11 mouse cellular contexts compared by ENCODE assay signal in the genomic region with DNA sequence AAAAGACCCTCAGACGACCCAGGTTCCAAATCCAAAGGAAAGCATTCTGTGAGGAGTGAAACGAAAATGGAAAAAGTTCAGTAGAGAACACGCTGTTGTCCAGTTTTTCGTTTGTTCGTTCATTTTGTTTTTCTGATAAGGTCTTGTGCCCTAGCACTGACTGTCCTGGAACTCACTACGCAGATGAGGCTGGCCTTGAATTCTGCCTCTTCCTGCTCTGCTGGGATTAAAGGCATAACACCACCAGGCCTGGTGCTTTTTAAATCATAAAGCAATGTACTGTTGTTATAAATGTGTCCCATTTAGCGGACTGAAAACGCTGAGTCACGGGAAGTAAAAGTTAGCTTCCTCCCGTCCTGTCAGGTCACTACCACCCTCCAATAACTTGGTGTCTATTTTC. TPM values are rescaled to one million over a fixed set of nuclear protein-coding genes. Genes with fewer than 3 reads are reported as not detected.
DNase-seq lines count a peak whose midpoint lies in the region; ATAC-seq and TF ChIP-seq lines count a peak whose summit lies in the region.
"Had no signal": no experiment of that assay in that cellular context is flagged by ENCODE, and none has a peak within 500 bp of the region (broad histone marks: within the 10 kb centered on the region; RNA-seq: fewer than 3 reads in every experiment).

No protein-coding gene starts in this region.

- TF ChIP-seq RAD21 in MEL (IDR thresholded peaks at IDR 0.05; ENCODE audit: low read depth, low read length) = no peak

- H3K4me3 ChIP-seq in heart, adult 2 months = no peak overlapping the region
- no peak overlapping the region for H3K4me3 ChIP-seq in heart, embryonic 11.5 days (ENCODE audit: low read depth, low read length)
- no peak overlapping the region for H3K4me3 ChIP-seq in lung, embryonic 16.5 days (ENCODE audit: low read length)
- peak overlapping the region; percentile 43 to 54 for H3K4me3 ChIP-seq in MEL (ENCODE audit: control insufficient read depth in 1 of 2, insufficient read depth in 1 of 2, low read depth in 2 of 2, low read length in 2 of 2)
- H3K4me3 ChIP-seq in hindbrain, embryonic 16.5 days (ENCODE audit: low read length) = no peak overlapping the region

- H3K79me2 ChIP-seq in heart, adult 2 months (replicated peaks; ENCODE audit: control insufficient read depth, insufficient read depth, low read length) = no peaks in the 10 kb centered on the region
- no peaks in the 10 kb centered on the region for H3K79me2 ChIP-seq in MEL (ENCODE audit: control insufficient read depth, insufficient read depth, low read length, poor library complexity)

- no peaks in the 10 kb centered on the region for H3K9me3 ChIP-seq in heart, embryonic 11.5 days (replicated peaks; ENCODE audit: control insufficient read depth, low read length)
- no peaks in the 10 kb centered on the region for H3K9me3 ChIP-seq in lung, embryonic 16.5 days (ENCODE audit: control insufficient read depth, low read length)
- no peaks in the 10 kb centered on the region for H3K9me3 ChIP-seq in MEL (replicated peaks; ENCODE audit: insufficient read depth, low read length)
- H3K9me3 ChIP-seq in hindbrain, embryonic 16.5 days (ENCODE audit: control insufficient read depth, low read length) = no peaks in the 10 kb centered on the region
- H3K9me3 ChIP-seq: embryonic facial prominence, embryonic 13.5 days; hindbrain, embryonic 15.5 days; neural tube, embryonic 12.5 days had no signal

- WGBS in heart, adult 2 months = 50% methylated on average over 10 of the region's 10 CpGs
- WGBS in heart, embryonic 11.5 days (ENCODE audit: insufficient replicate concordance) = 71% methylated on average over 10 of the region's 10 CpGs
- WGBS in lung, embryonic 16.5 days = 73% methylated on average over 10 of the region's 10 CpGs
- WGBS in hindbrain, embryonic 16.5 days = 72% methylated on average over 10 of the region's 10 CpGs

- no peak overlapping the region for H3K4me2 ChIP-seq in heart, embryonic 11.5 days
- H3K4me2 ChIP-seq in lung, embryonic 16.5 days (ENCODE audit: low read depth, low read length) = no peak overlapping the region
- no peak overlapping the region; the same call in 1 of the 2 replicates for H3K4me2 ChIP-seq in hindbrain, embryonic 16.5 days (ENCODE audit: low read length)

- peaks cover 3% of the 10 kb centered on the region for H3K4me1 ChIP-seq in heart, adult 2 months (ENCODE audit: control insufficient read depth, insufficient read depth, low read length)
- no peaks in the 10 kb centered on the region; the same call in 1 of the 2 replicates for H3K4me1 ChIP-seq in heart, embryonic 11.5 days (ENCODE audit: control insufficient read depth, insufficient read depth, low read length)
- H3K4me1 ChIP-seq in lung, embryonic 16.5 days (replicated peaks; ENCODE audit: control insufficient read depth, insufficient read depth, low read length) = 0 out of 2 replicates have a peak, but pooled peaks cover 2% of the 10 kb centered on the region
- H3K4me1 ChIP-seq in MEL (ENCODE audit: control insufficient read depth in 1 of 2, insufficient read depth in 2 of 2, low read length in 2 of 2) = peaks cover 6 to 20% of the 10 kb centered on the region in 2 experiments
- H3K4me1 ChIP-seq in hindbrain, embryonic 16.5 days (ENCODE audit: control insufficient read depth, insufficient read depth, low read depth, low read length) = no peaks in the 10 kb centered on the region
- H3K4me1 ChIP-seq: embryonic facial prominence, embryonic 13.5 days had no signal

- peak overlapping the region; percentile 62 for H3K27ac ChIP-seq in heart, adult 2 months
- H3K27ac ChIP-seq in heart, embryonic 11.5 days (ENCODE audit: low read depth, low read length) = no peak overlapping the region
- peak overlapping the region; percentile 82 for H3K27ac ChIP-seq in lung, embryonic 16.5 days (ENCODE audit: low read length)
- peak overlapping the region; percentile 74 for H3K27ac ChIP-seq in MEL (ENCODE audit: control insufficient read depth, low read depth, low read length)
- peak overlapping the region; percentile 77; the same call in 1 of the 2 replicates for H3K27ac ChIP-seq in hindbrain, embryonic 16.5 days (ENCODE audit: low read depth, low read length)

- no peaks in the 10 kb centered on the region for H3K36me3 ChIP-seq in heart, adult 2 months (ENCODE audit: control insufficient read depth, insufficient read depth, low read length)
- H3K36me3 ChIP-seq in heart, embryonic 11.5 days (ENCODE audit: control insufficient read depth, insufficient read depth, low read length) = no peaks in the 10 kb centered on the region
- H3K36me3 ChIP-seq in lung, embryonic 16.5 days (ENCODE audit: control insufficient read depth, insufficient read depth, low read length) = no peaks in the 10 kb centered on the region
- peaks cover 0 to 25% of the 10 kb centered on the region in 2 experiments; a peak in 2 of 4 replicates for H3K36me3 ChIP-seq in MEL (ENCODE audit: control insufficient read depth in 1 of 2, insufficient read depth in 2 of 2, low read length in 2 of 2)
- H3K36me3 ChIP-seq in hindbrain, embryonic 16.5 days (ENCODE audit: control insufficient read depth, insufficient read depth, low read length) = no peaks in the 10 kb centered on the region
- H3K36me3 ChIP-seq: embryonic facial prominence, embryonic 13.5 days; hindbrain, embryonic 15.5 days; neural tube, embryonic 12.5 days had no signal

- no peak for TF ChIP-seq CTCF in heart, adult 2 months (IDR thresholded peaks at IDR 0.05)
- TF ChIP-seq CTCF in MEL (IDR thresholded peaks at IDR 0.05 in 2 of 3, conservative IDR thresholded peaks at IDR 0.05 in 1 of 3; ENCODE audit: control insufficient read depth in 1 of 3, insufficient read depth in 1 of 3, low read depth in 2 of 3, low read length in 3 of 3, poor library complexity in 1 of 3, severe bottlenecking in 1 of 3) = no peak

- intact Hi-C loops in heart, adult 2 months (cut with DNase I) = loop anchor here (1.0 to 5.0 kb wide), 3 partner anchors 122 to 259 kb away; no protein-coding TSS in a partner anchor

- 0 out of 2 replicates have a peak, but pooled peaks have one; percentile 36 for TF ChIP-seq EP300 in heart, adult 2 months (IDR thresholded peaks at IDR 0.05; ENCODE audit: insufficient read depth, low read depth, low read length)
- TF ChIP-seq EP300 in MEL (IDR thresholded peaks at IDR 0.05; ENCODE audit: low read depth in 1 of 2, low read length in 2 of 2) = no peak; a peak in 1 of 4 replicates

- H3K9ac ChIP-seq in heart, adult 2 months (ENCODE audit: low read depth, low read length) = no peak overlapping the region
- no peak overlapping the region for H3K9ac ChIP-seq in heart, embryonic 11.5 days (ENCODE audit: low read depth, low read length)
- no peak overlapping the region for H3K9ac ChIP-seq in lung, embryonic 16.5 days (ENCODE audit: low read length)
- H3K9ac ChIP-seq in MEL (ENCODE audit: control insufficient read depth, low read depth, low read length, poor library complexity, severe bottlenecking) = peak overlapping the region; percentile 51
- H3K9ac ChIP-seq in hindbrain, embryonic 16.5 days (ENCODE audit: low read depth, low read length) = no peak overlapping the region

- H3K27me3 ChIP-seq in heart, adult 2 months (ENCODE audit: control insufficient read depth, insufficient read depth, low read length) = no peaks in the 10 kb centered on the region
- no peaks in the 10 kb centered on the region for H3K27me3 ChIP-seq in heart, embryonic 11.5 days (ENCODE audit: control insufficient read depth, insufficient read depth, low read length)
- H3K27me3 ChIP-seq in lung, embryonic 16.5 days (ENCODE audit: control insufficient read depth, insufficient read depth, low read depth, low read length) = no peaks in the 10 kb centered on the region; the same call in 1 of the 2 replicates
- no peaks in the 10 kb centered on the region for H3K27me3 ChIP-seq in MEL (ENCODE audit: control insufficient read depth in 1 of 2, insufficient read depth in 2 of 2, low read length in 2 of 2)
- 0 out of 2 replicates have a peak, but pooled peaks cover 2% of the 10 kb centered on the region for H3K27me3 ChIP-seq in hindbrain, embryonic 16.5 days (replicated peaks; ENCODE audit: control insufficient read depth, insufficient read depth, low read length)
- H3K27me3 ChIP-seq: embryonic facial prominence, embryonic 13.5 days; hindbrain, embryonic 15.5 days; neural tube, embryonic 12.5 days had no signal

- no peak for TF ChIP-seq POLR2A in heart, adult 2 months (IDR thresholded peaks at IDR 0.05; ENCODE audit: insufficient read depth, low read depth, low read length)
- TF ChIP-seq POLR2A in MEL (IDR thresholded peaks at IDR 0.05; ENCODE audit: control insufficient read depth in 1 of 2, insufficient read depth in 1 of 2, low read depth in 1 of 2, low read length in 2 of 2, poor library complexity in 1 of 2) = no peak

- no peak for DNase-seq in heart, adult 2 months
- DNase-seq in lung, postnatal 14 days = no peak
- DNase-seq in MEL (ENCODE audit: low read depth, low spot score) = peak; percentile 38
- no peak for DNase-seq in adrenal gland, postnatal 10 days

- ATAC-seq in heart, embryonic 11.5 days (replicated peaks; ENCODE audit: insufficient number of reproducible peaks, low FRiP score, low TSS enrichment) = no peak
- no peak for ATAC-seq in lung, embryonic 16.5 days (ENCODE audit: low read depth)
- no peak for ATAC-seq in hindbrain, embryonic 16.5 days
- ATAC-seq: Patski had no signal

TF ChIP-seq in MEL, 35 proteins besides CTCF, POLR2A, EP300 and RAD21 (continues in another document):
- TF ChIP-seq MAZ (IDR thresholded peaks at IDR 0.05; ENCODE audit: low read depth, low read length) (no peak), GATA1 (IDR thresholded peaks at IDR 0.05; ENCODE audit: low read depth, low read length) (no peak), USF2 (IDR thresholded peaks at IDR 0.05; ENCODE audit: borderline replicate concordance in 1 of 2, insufficient read depth in 1 of 2, low read depth in 1 of 2, low read length in 2 of 2) (no peak), NELFE (IDR thresholded peaks at IDR 0.05; ENCODE audit: low read depth, low read length) (no peak), POLR2AphosphoS5 (IDR thresholded peaks at IDR 0.05; ENCODE audit: borderline replicate concordance, low read depth, low read length) (no peak), ELF1 (IDR thresholded peaks at IDR 0.05; ENCODE audit: low read depth, low read length) (no peak), BHLHE40 (IDR thresholded peaks at IDR 0.05; ENCODE audit: borderline replicate concordance, low read depth, low read length) (no peak), UBTF (IDR thresholded peaks at IDR 0.05; ENCODE audit: borderline replicate concordance, insufficient read depth, low read depth, low read length) (no peak)

RNA-seq across cellular contexts. Expression of a gene that starts 37.7 kb away (rescaled TPM):
- total RNA-seq in heart, adult 2 months (2021) = 1 to 10 TPM; 3.9 to 4.0 TPM
- 3.3 and 5.9 TPM in 2 replicates for polyA plus RNA-seq in heart, adult 2 months (2012; rRNA removed)
- 17.2 and 19.0 TPM in 2 replicates for polyA plus RNA-seq in heart, embryonic 11.5 days (2014; fragmentation: Nextera tagmentation; extraction: Ambion mirVana)
- 42.8 and 44.5 TPM in 2 replicates for polyA plus RNA-seq in lung, embryonic 16.5 days (2015; fragmentation: Nextera tagmentation; extraction: Ambion mirVana)
- total RNA-seq in MEL (2012; rRNA removed) = 27.9 and 28.0 TPM in 2 replicates
- 10 to 100 TPM in 1 of 2 experiments, not detected in 1; 44.5 TPM for polyA plus RNA-seq in MEL (2012; ENCODE audit: insufficient read depth in 1 of 2, insufficient read length in 2 of 2, low read depth in 1 of 2, low replicate concordance in 2 of 2, missing spikeins in 1 of 2)
- polyA plus RNA-seq in hindbrain, embryonic 16.5 days (2015; fragmentation: Nextera tagmentation; extraction: Ambion mirVana) = 27.9 TPM in 2 replicates
- 10 to 100 TPM; 15.5 to 17.8 TPM for total RNA-seq in adrenal gland, postnatal 10 days (2021)

Comparison
In these comparisons a context has a peak if more than half of its experiments do, and no peak if none do; other contexts are left out.
1. H3K4me3 ChIP-seq: peak in MEL (2 of 2); none in heart, adult 2 months (single experiment), heart, embryonic 11.5 days (single experiment), lung, embryonic 16.5 days (single experiment) and hindbrain, embryonic 16.5 days (single experiment).